Mouse (Mus musculus) olfactory bulb, adult 2 months (tissue): ENCODE results near the gene Matn3.

Source experiments
- CTCF ChIP-seq: fragments of 200-500 bp; IDR thresholded peaks from 2 replicates; pipeline ENCODE4 v1.5.1; 2012; ENCODE audit warnings: low read depth, mild to moderate bottlenecking, low read length, moderate library complexity; ENCODE audit not compliant: insufficient read depth
- POLR2A ChIP-seq: fragments of 200-500 bp; IDR thresholded peaks from 2 replicates; pipeline ENCODE4 v1.6.1; 2012; ENCODE audit warnings: mild to moderate bottlenecking, low read depth, low read length, moderate library complexity; ENCODE audit not compliant: insufficient read depth

DNA sequence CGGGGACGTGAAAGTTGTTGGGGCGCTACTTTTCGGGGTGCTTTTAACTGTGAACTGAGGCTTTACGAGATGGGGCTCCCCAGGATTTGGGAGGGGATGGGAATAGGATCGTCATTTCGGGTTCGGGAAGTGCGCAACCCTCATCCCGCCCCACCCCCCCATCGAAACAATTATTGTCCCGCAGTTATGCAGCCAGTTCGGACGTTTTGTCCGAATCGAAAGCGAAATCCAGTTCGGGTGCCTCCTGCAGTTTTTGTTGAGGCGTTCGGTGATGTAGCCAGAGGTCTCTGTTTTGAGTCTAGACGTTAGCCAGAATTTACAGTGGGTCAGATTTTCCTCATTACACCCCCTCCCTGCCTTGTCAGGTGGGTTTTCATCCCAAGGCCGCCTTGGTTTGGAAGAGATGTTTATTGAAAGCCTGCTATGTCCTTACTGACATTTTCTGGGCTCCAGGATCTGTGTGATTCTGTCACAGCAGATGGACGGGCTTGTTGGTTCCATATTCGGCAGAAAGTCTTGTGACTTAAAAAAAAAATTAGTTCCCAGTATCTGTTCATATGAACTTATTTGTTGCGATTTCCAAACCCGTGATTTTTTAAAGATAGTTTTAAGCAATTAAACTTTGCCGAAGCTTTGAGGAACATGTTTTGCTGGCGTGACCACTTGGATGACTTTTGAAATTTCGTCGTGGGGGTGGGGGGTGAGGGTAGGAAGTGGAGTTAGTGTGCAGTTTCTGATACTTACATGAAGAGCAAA is 25.2 kb upstream of the Matn3 start:
- TF ChIP-seq CTCF (no peak), POLR2A (no peak)
